Mouse (Mus musculus): Measurements from ENCODE around the gene Sh3tc1. TPM values are rescaled to one million over a fixed set of nuclear protein-coding genes. Genes with fewer than 3 reads are reported as not detected.

Sh3tc1 gene
- polyA plus RNA-seq, 1 experiment from 2014 or later = 2.8 TPM

DNA sequence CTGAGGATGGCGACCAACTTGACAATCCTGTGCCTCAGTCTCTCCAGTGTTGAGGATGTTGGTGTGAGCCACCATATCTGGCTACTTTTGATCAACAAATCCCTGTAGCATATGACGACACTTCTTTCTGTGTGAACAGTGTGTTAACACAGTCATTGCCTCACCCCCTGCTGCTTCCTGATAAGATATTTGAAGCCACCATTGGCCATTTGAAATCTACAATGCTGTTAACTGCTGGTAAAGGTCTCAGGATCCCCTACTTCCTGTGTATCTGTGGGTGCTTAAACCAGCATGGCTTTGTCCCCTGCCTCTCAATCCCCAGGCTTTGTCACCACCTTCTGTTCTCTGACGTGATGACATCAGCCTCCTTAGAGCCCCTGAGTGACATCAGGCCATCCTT is 54.7 kb downstream of the Sh3tc1 start:
- peaks cover 9% of the 10 kb centered on the region for H3K27me3 ChIP-seq (replicated peaks; ENCODE audit: control insufficient read depth, insufficient read depth, low read length)
- no peaks in the 10 kb centered on the region for H3K4me1 ChIP-seq (replicated peaks; ENCODE audit: control insufficient read depth, insufficient read depth, low read length)
- no peaks in the 10 kb centered on the region for H3K36me3 ChIP-seq (ENCODE audit: control insufficient read depth, insufficient read depth)
- ATAC-seq = no peak
- H3K9ac ChIP-seq (replicated peaks; ENCODE audit: low read depth, low read length) = no peak overlapping the region
- 57% methylated on average over 3 of the region's 3 CpGs for WGBS
- no peak overlapping the region for H3K27ac ChIP-seq (ENCODE audit: low read length)
- H3K4me2 ChIP-seq (ENCODE audit: low read length) = no peak overlapping the region
- H3K9me3 ChIP-seq (ENCODE audit: control insufficient read depth, low read length) = no peaks in the 10 kb centered on the region
- no peak overlapping the region for H3K4me3 ChIP-seq (replicated peaks; ENCODE audit: low read length)

DNA sequence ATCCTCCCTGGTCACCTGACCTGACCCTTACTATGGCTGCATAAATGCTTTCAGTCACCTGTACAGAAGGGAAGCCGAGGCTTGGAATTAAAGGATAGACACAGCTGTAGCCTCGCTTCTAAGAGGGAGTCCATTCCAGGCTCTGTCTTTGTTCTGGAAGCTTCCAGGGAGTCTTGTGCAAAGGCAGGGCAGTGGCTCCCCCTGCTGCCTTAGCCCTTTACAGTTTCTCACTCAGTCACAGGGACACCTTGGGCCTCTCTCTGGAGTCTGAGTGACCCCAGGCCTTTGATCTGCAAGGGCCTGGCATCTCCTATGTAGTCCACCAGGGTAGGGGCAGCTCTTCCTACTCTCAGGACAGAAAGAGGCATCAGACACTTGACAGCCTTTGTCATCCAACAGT is 58.8 kb downstream of the Sh3tc1 start:
- Histone ChIP-seq H3K9ac (replicated peaks; ENCODE audit: low read depth, low read length) (no peak overlapping the region), H3K4me3 (replicated peaks; ENCODE audit: low read length) (no peak overlapping the region), H3K36me3 (ENCODE audit: control insufficient read depth, insufficient read depth) (no peaks in the 10 kb centered on the region), H3K27ac (ENCODE audit: low read length) (no peak overlapping the region), H3K27me3 (replicated peaks; ENCODE audit: control insufficient read depth, insufficient read depth, low read length) (peaks cover 36% of the 10 kb centered on the region), H3K4me1 (replicated peaks; ENCODE audit: control insufficient read depth, insufficient read depth, low read length) (peaks cover 3% of the 10 kb centered on the region), H3K9me3 (ENCODE audit: control insufficient read depth, low read length) (no peaks in the 10 kb centered on the region), H3K4me2 (ENCODE audit: low read length) (no peak overlapping the region)
- ATAC-seq = no peak
- WGBS = 38% methylated on average over 2 of the region's 2 CpGs

DNA sequence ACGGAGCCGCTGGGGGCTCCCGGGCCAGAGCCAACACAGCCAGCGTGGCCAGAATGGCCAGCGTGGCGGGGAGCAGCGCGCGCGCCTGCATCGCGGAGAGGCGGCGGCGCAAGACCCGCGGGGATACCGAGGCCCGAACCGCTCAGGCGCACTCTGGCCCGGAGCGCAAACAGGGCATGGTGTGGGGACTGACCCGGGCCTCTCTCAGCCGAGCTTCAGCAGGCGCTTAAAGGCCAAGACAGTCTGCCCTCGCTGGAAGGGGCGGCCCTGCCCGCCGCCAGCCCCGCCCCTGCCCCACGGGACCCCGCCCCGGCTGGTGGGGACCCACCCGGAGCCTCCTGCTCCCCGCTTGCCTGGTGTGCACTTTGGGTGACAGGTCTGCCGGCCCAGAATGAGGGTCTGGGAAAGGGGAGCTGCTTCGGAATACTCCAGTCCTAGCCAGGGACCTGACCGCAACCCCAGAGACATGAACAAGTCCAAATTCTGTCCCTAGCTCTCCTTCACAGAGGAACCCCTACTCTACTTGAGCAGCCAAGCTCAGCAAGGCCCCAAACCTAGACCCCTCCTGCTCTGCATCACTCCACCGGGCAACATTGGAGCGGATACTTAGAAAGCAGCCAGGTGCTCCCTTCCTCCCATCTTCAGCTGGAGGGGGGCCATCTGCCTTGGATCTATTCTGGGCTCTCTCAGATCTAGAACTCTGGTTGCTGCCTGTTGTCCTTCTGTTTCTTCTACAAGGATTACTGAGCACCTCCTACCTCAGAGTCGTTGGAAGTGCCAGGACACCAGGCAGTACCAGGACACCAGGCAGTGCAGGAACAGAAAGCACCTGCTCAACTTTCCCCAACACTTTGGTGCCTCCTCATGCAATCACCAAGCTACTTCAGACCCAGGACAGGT is 60.3 kb downstream of the Sh3tc1 start, which contains the start of gene Htra3:
Htra3 (minus strand) TSS at position 527 of the 900 bp plus-strand sequence.
- Histone ChIP-seq H3K4me2 (ENCODE audit: low read length) (peak within 1 kb of the TSS; percentile 48), H3K9me3 (ENCODE audit: control insufficient read depth, low read length) (no peaks in the 10 kb centered on the region), H3K36me3 (ENCODE audit: control insufficient read depth, insufficient read depth) (no peaks in the 10 kb centered on the region), H3K9ac (replicated peaks; ENCODE audit: low read depth, low read length) (0 out of 2 replicates have a peak within 1 kb of the TSS, but pooled peaks have one; percentile 29), H3K4me3 (replicated peaks; ENCODE audit: low read length) (peak within 1 kb of the TSS; percentile 34), H3K27me3 (replicated peaks; ENCODE audit: control insufficient read depth, insufficient read depth, low read length) (peaks cover 36% of the 10 kb centered on the region), H3K27ac (ENCODE audit: low read length) (no peak within 1 kb of the TSS), H3K4me1 (replicated peaks; ENCODE audit: control insufficient read depth, insufficient read depth, low read length) (peaks cover 3% of the 10 kb centered on the region)
- no peak for ATAC-seq
- WGBS = 10% methylated on average over 40 of the region's 42 CpGs

DNA sequence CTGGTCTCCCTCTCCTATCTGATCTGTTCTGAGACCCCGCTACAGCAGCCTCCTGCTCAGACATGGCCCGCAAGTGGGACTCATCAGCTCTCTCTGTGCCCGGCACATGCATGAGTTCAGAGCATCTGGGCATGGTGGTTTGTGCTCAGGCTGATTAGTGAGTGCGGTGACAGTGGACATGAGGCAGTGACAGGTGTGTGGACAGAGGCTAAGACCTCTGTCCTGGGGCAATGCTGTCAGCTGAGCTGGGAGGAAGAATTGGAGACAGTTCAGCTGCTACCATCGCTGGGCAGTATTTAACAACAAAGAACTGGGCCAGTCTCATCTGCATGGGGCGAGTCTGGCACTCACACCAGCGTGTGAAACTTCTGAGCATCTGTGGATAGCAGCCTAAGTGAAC is 62.8 kb downstream of the Sh3tc1 start:
- peaks cover 5% of the 10 kb centered on the region for H3K4me1 ChIP-seq (replicated peaks; ENCODE audit: control insufficient read depth, insufficient read depth, low read length)
- no peak overlapping the region for H3K4me3 ChIP-seq (replicated peaks; ENCODE audit: low read length)
- no peak for ATAC-seq
- no peaks in the 10 kb centered on the region for H3K9me3 ChIP-seq (ENCODE audit: control insufficient read depth, low read length)
- WGBS = 86% methylated on average over 7 of the region's 7 CpGs
- no peak overlapping the region for H3K9ac ChIP-seq (replicated peaks; ENCODE audit: low read depth, low read length)
- H3K27ac ChIP-seq (ENCODE audit: low read length) = no peak overlapping the region
- H3K4me2 ChIP-seq (ENCODE audit: low read length) = no peak overlapping the region
- H3K27me3 ChIP-seq (replicated peaks; ENCODE audit: control insufficient read depth, insufficient read depth, low read length) = peaks cover 36% of the 10 kb centered on the region
- no peaks in the 10 kb centered on the region for H3K36me3 ChIP-seq (ENCODE audit: control insufficient read depth, insufficient read depth)

DNA sequence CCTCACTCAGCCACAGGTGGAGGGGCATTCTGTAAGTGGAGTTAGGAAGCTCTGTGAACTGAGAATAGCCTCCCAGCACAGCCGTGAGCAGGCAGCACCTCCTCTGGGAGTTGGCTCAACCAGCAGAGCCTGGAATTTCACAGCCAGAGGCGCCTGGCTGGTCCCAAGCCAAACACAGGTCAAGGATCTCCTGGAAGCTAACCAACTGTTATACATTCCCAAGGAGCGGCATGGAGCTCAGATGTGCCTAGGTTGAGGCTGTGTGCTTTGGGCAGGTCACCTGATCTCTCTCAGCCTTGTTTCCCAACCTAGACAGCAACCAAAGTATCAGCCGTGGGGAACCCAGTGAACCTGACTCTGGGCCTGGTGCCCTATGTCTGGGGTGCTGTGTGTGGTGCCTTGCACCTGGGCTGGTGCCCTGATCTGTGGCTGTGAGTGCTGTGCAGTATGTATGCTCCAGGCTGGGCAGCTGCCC is 65.7 kb downstream of the Sh3tc1 start:
- H3K9me3 ChIP-seq (ENCODE audit: control insufficient read depth, low read length) = no peaks in the 10 kb centered on the region
- H3K9ac ChIP-seq (replicated peaks; ENCODE audit: low read depth, low read length) = no peak overlapping the region
- H3K27ac ChIP-seq (ENCODE audit: low read length) = no peak overlapping the region
- WGBS = 58% methylated on average over 4 of the region's 4 CpGs
- H3K4me2 ChIP-seq (ENCODE audit: low read length) = no peak overlapping the region
- peaks cover 17% of the 10 kb centered on the region for H3K27me3 ChIP-seq (replicated peaks; ENCODE audit: control insufficient read depth, insufficient read depth, low read length)
- no peak for ATAC-seq
- H3K36me3 ChIP-seq (ENCODE audit: control insufficient read depth, insufficient read depth) = no peaks in the 10 kb centered on the region
- no peak overlapping the region for H3K4me3 ChIP-seq (replicated peaks; ENCODE audit: low read length)
- H3K4me1 ChIP-seq (replicated peaks; ENCODE audit: control insufficient read depth, insufficient read depth, low read length) = peaks cover 11% of the 10 kb centered on the region

DNA sequence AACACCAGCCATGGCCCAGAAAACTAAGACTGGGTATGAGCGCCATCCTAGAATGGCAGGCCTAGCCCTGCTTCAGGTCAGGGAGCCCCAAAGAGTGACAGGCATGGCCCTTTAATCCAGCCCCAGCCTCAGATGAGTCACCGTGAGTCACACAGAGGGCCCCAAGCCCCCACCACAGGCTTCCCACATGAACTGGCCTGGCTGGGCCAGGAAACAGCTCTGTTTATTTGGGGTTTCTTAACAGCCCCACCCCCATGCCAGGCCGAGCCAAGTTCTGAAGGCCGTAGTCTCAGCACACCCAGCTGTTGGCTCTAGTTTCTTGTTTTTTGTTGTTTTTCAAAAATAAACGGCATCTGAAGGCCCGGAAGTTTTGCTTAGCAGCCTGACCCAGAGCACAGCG is 66.7 kb downstream of the Sh3tc1 start:
- 59% methylated on average over 7 of the region's 7 CpGs for WGBS
- H3K36me3 ChIP-seq (ENCODE audit: control insufficient read depth, insufficient read depth) = no peaks in the 10 kb centered on the region
- H3K27ac ChIP-seq (ENCODE audit: low read length) = no peak overlapping the region
- H3K9me3 ChIP-seq (ENCODE audit: control insufficient read depth, low read length) = no peaks in the 10 kb centered on the region
- no peak overlapping the region for H3K4me3 ChIP-seq (replicated peaks; ENCODE audit: low read length)
- H3K4me2 ChIP-seq (ENCODE audit: low read length) = no peak overlapping the region
- 0 out of 2 replicates have a peak, but pooled peaks have one; percentile 31 for ATAC-seq
- peaks cover 8% of the 10 kb centered on the region for H3K27me3 ChIP-seq (replicated peaks; ENCODE audit: control insufficient read depth, insufficient read depth, low read length)
- H3K9ac ChIP-seq (replicated peaks; ENCODE audit: low read depth, low read length) = no peak overlapping the region
- H3K4me1 ChIP-seq (replicated peaks; ENCODE audit: control insufficient read depth, insufficient read depth, low read length) = peaks cover 8% of the 10 kb centered on the region

DNA sequence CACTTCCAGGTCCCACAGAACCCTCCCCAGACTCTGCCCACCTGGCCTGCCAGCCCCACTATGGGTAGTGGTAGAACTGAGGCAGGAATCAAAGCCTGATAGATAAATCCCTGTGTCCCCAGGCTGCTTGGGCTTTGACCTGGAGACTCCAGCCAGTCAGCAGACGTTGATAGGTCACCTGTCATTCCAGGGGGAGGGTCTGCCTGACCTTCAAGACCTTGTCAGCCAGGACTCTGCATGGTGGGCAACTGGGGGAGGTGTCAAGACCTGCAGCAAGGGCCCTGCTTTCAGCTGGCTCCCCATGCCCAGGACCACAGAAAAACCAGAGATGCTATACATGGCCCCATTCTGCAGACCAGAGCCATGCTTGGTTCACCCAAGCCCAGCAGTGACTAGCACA is 67.2 kb downstream of the Sh3tc1 start:
- H3K9ac ChIP-seq (replicated peaks; ENCODE audit: low read depth, low read length) = no peak overlapping the region
- no peak overlapping the region for H3K4me2 ChIP-seq (ENCODE audit: low read length)
- no peak for ATAC-seq
- no peak overlapping the region for H3K27ac ChIP-seq (ENCODE audit: low read length)
- no peak overlapping the region for H3K4me3 ChIP-seq (replicated peaks; ENCODE audit: low read length)
- 71% methylated on average over 1 of the region's 1 CpGs for WGBS
- no peaks in the 10 kb centered on the region for H3K36me3 ChIP-seq (ENCODE audit: control insufficient read depth, insufficient read depth)
- H3K9me3 ChIP-seq (ENCODE audit: control insufficient read depth, low read length) = no peaks in the 10 kb centered on the region
- H3K27me3 ChIP-seq (replicated peaks; ENCODE audit: control insufficient read depth, insufficient read depth, low read length) = peaks cover 4% of the 10 kb centered on the region; the same call in 1 of the 2 replicates
- H3K4me1 ChIP-seq (replicated peaks; ENCODE audit: control insufficient read depth, insufficient read depth, low read length) = peaks cover 8% of the 10 kb centered on the region

DNA sequence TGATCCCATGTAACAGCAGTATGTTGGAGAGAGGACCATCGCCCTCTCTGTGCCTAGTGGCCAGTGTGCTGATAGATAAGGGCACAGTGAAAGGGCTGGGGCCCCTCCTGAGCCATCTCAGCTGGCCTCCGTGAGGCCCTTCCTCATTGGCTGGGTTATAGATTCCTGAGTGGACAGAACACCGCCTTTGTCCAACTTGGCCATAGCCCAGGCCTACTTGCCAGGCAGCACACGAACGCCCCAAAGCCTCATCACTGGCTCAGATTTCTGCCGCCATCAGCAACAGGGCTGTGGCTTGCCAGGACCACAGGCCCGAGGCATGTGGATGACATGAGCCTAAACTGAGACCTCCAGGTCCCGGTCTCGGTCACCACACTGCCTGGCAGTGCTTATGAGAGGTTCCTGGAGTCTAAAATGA is 68.3 kb downstream of the Sh3tc1 start:
- Histone ChIP-seq H3K27me3 (replicated peaks; ENCODE audit: control insufficient read depth, insufficient read depth, low read length) (no peaks in the 10 kb centered on the region), H3K9ac (replicated peaks; ENCODE audit: low read depth, low read length) (no peak overlapping the region), H3K4me3 (replicated peaks; ENCODE audit: low read length) (no peak overlapping the region), H3K9me3 (ENCODE audit: control insufficient read depth, low read length) (no peaks in the 10 kb centered on the region), H3K27ac (ENCODE audit: low read length) (no peak overlapping the region), H3K4me1 (replicated peaks; ENCODE audit: control insufficient read depth, insufficient read depth, low read length) (peaks cover 8% of the 10 kb centered on the region), H3K4me2 (ENCODE audit: low read length) (no peak overlapping the region), H3K36me3 (ENCODE audit: control insufficient read depth, insufficient read depth) (no peaks in the 10 kb centered on the region)
- peak; percentile 31; the same call in 1 of the 2 replicates for ATAC-seq
- 60% methylated on average over 9 of the region's 9 CpGs for WGBS

DNA sequence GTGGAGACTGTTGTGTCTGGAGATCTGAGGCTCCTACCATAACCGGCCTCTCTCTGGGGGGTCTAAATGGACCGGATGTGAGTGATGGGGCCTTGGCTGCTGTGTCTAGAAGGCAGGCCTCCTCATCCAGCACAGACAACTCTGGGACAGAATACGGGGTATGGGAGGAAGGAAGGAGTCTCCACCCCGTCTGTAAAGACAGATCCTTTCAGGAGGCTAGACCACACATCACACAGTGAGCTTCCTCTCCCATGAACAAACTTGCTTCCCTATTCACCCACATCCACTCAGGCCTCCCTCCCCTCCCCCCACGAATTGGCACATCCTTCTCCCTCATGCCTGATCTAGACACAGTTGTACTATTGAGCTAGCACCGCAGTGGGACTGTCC is 69.4 kb downstream of the Sh3tc1 start:
- ATAC-seq = no peak
- no peak overlapping the region for H3K27ac ChIP-seq (ENCODE audit: low read length)
- H3K9ac ChIP-seq (replicated peaks; ENCODE audit: low read depth, low read length) = no peak overlapping the region
- H3K36me3 ChIP-seq (ENCODE audit: control insufficient read depth, insufficient read depth) = no peaks in the 10 kb centered on the region
- no peak overlapping the region for H3K4me2 ChIP-seq (ENCODE audit: low read length)
- peaks cover 8% of the 10 kb centered on the region for H3K4me1 ChIP-seq (replicated peaks; ENCODE audit: control insufficient read depth, insufficient read depth, low read length)
- 52% methylated on average over 6 of the region's 6 CpGs for WGBS
- H3K4me3 ChIP-seq (replicated peaks; ENCODE audit: low read length) = no peak overlapping the region
- no peaks in the 10 kb centered on the region for H3K9me3 ChIP-seq (ENCODE audit: control insufficient read depth, low read length)
- no peaks in the 10 kb centered on the region for H3K27me3 ChIP-seq (replicated peaks; ENCODE audit: control insufficient read depth, insufficient read depth, low read length)

Data from forebrain, embryonic 16.5 days (tissue).